Mouse (Mus musculus) embryonic facial prominence, embryonic 10.5 days (tissue): ENCODE results near the gene Zfp119b. TPM values are rescaled to one million over a fixed set of nuclear protein-coding genes. Genes with fewer than 3 reads are reported as not detected.

Experiments
- DNase-seq: peaks from one replicate; pipeline ENCODE4 v3.0.0-alpha.2; 2017; ENCODE audit warnings: low spot score
- H3K27ac ChIP-seq: fragments of 300-500 bp; sonication (generic); replicated peaks from 2 replicates; pipeline ENCODE4 v1.5.1; 2016; ENCODE audit warnings: mild to moderate bottlenecking
- H3K27me3 ChIP-seq: fragments of 300-500 bp; sonication (generic); replicated peaks from 2 replicates; pipeline ENCODE4 v1.6.1; 2016; ENCODE audit warnings: low read depth, mild to moderate bottlenecking; ENCODE audit not compliant: poor library complexity, severe bottlenecking
- H3K36me3 ChIP-seq: fragments of 300-500 bp; sonication (generic); replicated peaks from 2 replicates; pipeline ENCODE4 v1.6.1; 2016; ENCODE audit warnings: mild to moderate bottlenecking, moderate library complexity
- H3K4me1 ChIP-seq: fragments of 300-500 bp; sonication (generic); 2 replicates; pipeline ENCODE4 v1.6.1; 2016
- H3K4me3 ChIP-seq: fragments of 300-500 bp; sonication (generic); 2 replicates; pipeline ENCODE4 v1.5.1; 2016; ENCODE audit warnings: mild to moderate bottlenecking, moderate library complexity
- H3K9me3 ChIP-seq: fragments of 300-500 bp; sonication (generic); 2 replicates; pipeline ENCODE4 v1.6.1; 2016; ENCODE audit warnings: mild to moderate bottlenecking
- WGBS: fragments of 180-500 bp; shearing (Covaris S2); methylation state at CpG from one replicate; pipeline ENCODE4 v1.1.7; 2016; 5-methylcytosine and 5-hydroxymethylcytosine counted together
- polyA plus RNA-seq: library from polyadenylated mRNA; unstranded; fragments of >200 nt; fragmentation: Nextera tagmentation; extraction: Ambion mirVana; gene quantifications from 2 replicates; pipeline ENCODE4 v1.2.1, GENCODE M21; 2016

The Zfp119b gene
- 4.1 and 4.7 TPM in 2 replicates for polyA plus RNA-seq

DNA sequence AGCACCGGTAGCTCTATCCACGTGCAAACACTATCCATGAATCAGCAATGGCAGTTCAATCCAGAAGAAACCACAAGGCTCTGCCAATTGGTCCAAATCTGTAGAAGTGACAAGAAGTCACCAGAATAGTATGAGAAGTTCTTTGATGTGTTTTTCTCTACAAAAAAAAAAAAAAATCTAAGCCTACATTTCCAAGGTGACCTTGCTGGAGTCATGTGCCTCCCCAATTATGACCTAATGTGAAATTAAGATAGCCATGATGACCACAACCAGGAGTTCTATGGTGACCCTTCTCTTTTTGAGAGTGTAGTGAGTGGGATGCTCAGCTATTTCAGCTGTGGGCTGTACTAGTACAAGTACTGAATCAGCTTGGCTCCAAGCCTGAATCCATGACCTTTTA lies at the start of gene Zfp119b:
Gene Zfp119b (minus strand): TSS at position 101 of the 400 bp plus-strand sequence.
- no peak for DNase-seq
- 91% methylated on average over 2 of the region's 2 CpGs for WGBS

DNA sequence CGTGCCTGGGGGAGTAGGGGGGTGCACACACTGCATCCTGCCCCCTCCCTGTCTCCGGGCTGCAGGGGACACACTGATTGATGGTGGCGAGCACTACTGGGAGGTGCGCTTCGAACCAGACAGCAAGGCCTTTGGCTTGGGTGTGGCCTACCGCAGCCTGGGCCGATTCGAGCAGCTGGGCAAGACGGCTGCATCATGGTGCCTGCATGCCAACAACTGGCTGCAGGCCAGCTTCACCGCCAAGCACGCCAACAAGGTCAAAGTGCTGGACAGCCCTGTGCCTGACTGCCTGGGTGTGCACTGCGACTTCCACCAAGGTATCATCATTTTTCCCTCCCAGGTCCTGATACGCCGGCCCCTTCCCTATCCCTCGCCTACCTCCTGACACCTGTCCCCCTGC lies 46.7 kb upstream of the Zfp119b start:
- H3K36me3 ChIP-seq: peaks cover 62% of the 10 kb centered on the region
- H3K4me3 ChIP-seq: no peak overlapping the region
- WGBS: 92% methylated on average over 15 of the region's 15 CpGs
- H3K27me3 ChIP-seq: peaks cover 17% of the 10 kb centered on the region
- DNase-seq: no peak
- no peak overlapping the region for H3K27ac ChIP-seq
- H3K9me3 ChIP-seq: no peaks in the 10 kb centered on the region
- H3K4me1 ChIP-seq: peaks cover 11% of the 10 kb centered on the region

More for the DNA sequence above, at the start of gene Zfp119b:
- Histone ChIP-seq H3K27ac (no peak within 1 kb of the TSS), H3K4me1 (peaks cover 8% of the 10 kb centered on the region), H3K9me3 (no peaks in the 10 kb centered on the region), H3K36me3 (no peaks in the 10 kb centered on the region), H3K27me3 (peaks cover 12% of the 10 kb centered on the region), H3K4me3 (no peak within 1 kb of the TSS)

DNA sequence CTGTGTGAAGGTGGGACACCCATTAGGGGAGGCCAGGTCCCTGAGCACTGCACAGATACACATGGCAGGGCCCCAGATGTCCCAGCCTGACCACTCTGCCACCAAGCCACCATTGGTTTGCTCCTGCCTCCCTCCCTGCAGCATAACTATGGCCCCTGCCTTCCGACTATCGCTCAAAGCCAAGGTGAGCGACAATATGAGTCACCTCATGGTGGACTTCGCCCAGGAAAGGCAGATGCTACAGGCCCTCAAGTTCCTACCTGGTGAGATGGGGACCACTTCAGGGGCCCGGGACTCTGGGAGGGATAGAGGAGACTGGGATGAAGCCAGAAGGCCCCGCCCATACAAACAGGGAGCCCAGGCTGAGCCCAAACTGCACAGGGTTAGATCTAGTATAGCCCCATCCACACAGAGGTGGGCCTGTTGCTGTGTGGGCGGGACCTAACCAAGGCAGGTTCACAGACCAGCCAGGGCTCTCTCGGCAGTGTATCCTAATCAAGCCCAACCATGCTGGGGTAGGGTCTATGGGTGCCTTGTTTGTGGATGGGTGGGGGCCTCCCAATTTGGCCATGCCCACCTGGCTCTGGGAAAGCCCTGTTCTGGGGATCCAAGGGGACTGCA lies 41.1 kb upstream of the Zfp119b start:
- 79% methylated on average over 8 of the region's 8 CpGs for WGBS

DNA sequence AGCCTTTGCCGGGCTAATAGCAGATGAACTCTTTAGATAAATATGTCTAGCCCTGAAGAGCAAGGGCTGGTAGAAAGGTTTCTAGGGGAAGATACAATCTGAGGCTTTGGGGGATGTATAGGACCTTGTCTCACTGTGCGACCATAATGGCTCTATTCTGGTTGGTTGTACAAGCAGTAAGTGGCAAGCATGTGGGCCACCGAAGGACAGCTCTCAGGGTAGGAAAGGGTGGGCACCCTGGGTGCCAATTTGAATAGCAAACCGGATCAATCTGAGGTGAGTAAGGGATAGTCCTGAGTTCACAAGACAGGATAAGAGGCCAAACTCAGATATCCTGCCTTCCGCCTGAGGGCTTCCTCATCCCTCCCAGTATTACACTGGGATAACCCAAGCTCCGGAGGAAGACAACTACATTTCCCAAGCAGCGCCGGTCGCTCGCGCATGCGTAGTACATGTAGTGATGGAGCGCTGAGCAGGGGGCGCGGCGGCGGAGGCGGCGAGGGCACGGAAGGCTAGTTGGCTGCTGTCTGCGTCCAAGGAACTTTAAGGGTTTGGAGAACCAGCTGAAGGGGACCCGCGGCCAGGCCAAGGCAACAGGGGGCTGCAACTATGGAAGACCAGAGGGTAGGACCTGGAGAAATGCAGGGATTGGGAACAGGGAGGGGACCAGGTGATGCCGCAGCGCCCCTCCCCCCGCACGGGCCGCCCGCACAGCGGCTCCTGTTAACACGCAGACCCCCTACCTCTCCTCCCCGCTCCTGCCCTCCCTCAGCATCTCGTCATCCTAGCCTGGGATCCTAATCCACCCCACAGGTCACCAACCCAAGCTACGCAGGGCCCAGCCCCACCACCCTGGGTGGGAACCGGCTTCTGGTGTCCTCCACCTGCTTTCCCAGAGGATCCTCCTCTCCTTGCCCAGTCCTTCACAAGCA lies 37.0 kb upstream of the Zfp119b start, which contains the start of gene Fsd1:
Gene Fsd1 (plus strand): TSS at position 480 of the 932 bp plus-strand sequence.
- H3K27ac ChIP-seq: peak within 1 kb of the TSS; percentile 83
- peaks cover 13% of the 10 kb centered on the region for H3K4me1 ChIP-seq
- peaks cover 9% of the 10 kb centered on the region; the same call in 1 of the 2 replicates for H3K27me3 ChIP-seq
- peak within 1 kb of the TSS; percentile 79 for H3K4me3 ChIP-seq
- WGBS: 8% methylated on average over 35 of the region's 35 CpGs
- DNase-seq: peak; percentile 87
- H3K9me3 ChIP-seq: no peaks in the 10 kb centered on the region
- H3K36me3 ChIP-seq: peaks cover 21% of the 10 kb centered on the region

More for the DNA sequence above, 41.1 kb upstream of the Zfp119b start:
- no peak overlapping the region for H3K27ac ChIP-seq
- DNase-seq: no peak
- no peaks in the 10 kb centered on the region for H3K9me3 ChIP-seq
- H3K4me1 ChIP-seq: peaks cover 13% of the 10 kb centered on the region
- no peak overlapping the region for H3K4me3 ChIP-seq
- peaks cover 57% of the 10 kb centered on the region for H3K36me3 ChIP-seq
- H3K27me3 ChIP-seq: peaks cover 9% of the 10 kb centered on the region; the same call in 1 of the 2 replicates

DNA sequence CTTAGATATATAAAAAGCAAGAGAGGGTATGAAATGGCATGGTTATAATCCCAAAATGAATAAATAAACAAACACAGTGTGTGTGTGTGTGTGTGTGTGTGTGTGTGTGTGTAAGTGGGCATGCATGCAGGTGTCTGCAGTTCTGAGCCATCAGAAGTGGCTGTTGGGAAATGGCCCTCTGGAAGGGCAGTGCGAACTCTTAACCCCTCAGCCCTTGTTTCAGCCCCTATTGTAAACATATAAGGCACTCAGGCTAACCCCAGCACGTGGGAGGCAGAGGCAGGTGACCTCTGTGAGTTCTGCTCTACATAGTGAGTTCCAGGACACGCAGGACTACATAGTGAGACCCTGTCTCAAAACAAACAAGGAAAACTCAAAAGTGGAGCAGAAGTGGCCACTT lies 28.0 kb upstream of the Zfp119b start:
- H3K36me3 ChIP-seq: peaks cover 19% of the 10 kb centered on the region
- H3K27me3 ChIP-seq: peaks cover 8% of the 10 kb centered on the region; the same call in 1 of the 2 replicates
- no peaks in the 10 kb centered on the region for H3K9me3 ChIP-seq
- WGBS: 58% methylated on average over 3 of the region's 3 CpGs
- no peak for DNase-seq
- no peak overlapping the region for H3K4me3 ChIP-seq
- H3K4me1 ChIP-seq: peaks cover 17% of the 10 kb centered on the region
- H3K27ac ChIP-seq: 0 out of 2 replicates have a peak overlapping the region, but pooled peaks have one; percentile 58

DNA sequence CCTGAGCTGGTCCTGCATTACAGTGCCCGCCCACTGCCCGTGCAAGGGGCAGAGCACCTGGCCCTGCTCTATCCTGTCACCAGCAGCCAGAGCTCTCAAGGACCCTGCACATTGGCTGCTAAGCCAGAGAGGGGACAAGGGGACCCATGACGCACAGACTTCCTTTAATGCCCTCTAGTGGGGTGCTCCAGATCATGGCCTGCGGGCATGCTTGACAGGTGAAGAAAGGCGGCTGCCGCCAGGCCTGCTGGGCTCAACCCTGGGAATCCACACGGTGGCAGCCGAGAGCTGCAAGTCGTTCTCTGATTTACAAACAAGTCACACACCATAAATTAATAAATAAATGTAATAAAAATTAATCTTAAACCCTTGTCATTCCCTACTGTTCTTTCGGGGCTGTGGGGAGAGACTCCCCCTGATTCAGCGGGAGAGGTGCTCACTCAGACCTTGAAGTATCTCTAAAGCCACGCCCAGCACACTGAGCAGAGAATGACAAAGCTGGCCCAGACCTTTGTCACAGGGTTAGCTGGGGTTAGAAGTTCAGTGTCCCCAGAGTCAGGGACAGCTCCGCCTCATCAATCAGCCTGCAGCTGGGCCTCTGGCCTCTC lies 27.1 kb upstream of the Zfp119b start:
- H3K36me3 ChIP-seq: peaks cover 19% of the 10 kb centered on the region
- H3K4me1 ChIP-seq: peaks cover 22% of the 10 kb centered on the region
- H3K27me3 ChIP-seq: peaks cover 14% of the 10 kb centered on the region
- peak; percentile 84 for DNase-seq
- no peak overlapping the region for H3K4me3 ChIP-seq
- peak overlapping the region; percentile 58; the same call in 1 of the 2 replicates for H3K27ac ChIP-seq
- 17% methylated on average over 13 of the region's 13 CpGs for WGBS
- H3K9me3 ChIP-seq: no peaks in the 10 kb centered on the region

DNA sequence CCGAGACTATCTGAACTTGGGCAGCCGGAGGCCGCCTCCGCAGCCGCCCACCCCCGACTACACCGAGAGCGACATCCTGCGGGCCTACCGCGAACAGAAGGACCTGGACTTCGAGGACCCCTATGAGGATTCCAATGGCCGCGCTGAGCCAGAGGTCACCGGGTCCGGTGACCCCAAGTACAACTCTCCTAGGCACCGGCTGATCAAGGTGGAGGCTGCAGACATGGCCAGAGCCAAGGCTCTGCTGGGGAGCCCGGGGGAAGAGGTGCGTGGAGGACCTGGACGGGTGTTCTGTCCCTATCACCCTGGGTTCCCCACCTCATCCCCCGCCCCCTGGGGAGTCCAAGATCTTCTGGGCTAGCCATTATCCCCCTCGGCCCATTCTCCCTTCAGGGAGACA lies 22.2 kb upstream of the Zfp119b start:
- H3K36me3 ChIP-seq: peaks cover 43% of the 10 kb centered on the region
- H3K9me3 ChIP-seq: no peaks in the 10 kb centered on the region
- H3K27me3 ChIP-seq: peaks cover 32% of the 10 kb centered on the region
- DNase-seq: no peak
- H3K4me1 ChIP-seq: peaks cover 47% of the 10 kb centered on the region
- H3K27ac ChIP-seq: peak overlapping the region; percentile 88
- peak overlapping the region; percentile 69 for H3K4me3 ChIP-seq
- WGBS: 23% methylated on average over 22 of the region's 22 CpGs

DNA sequence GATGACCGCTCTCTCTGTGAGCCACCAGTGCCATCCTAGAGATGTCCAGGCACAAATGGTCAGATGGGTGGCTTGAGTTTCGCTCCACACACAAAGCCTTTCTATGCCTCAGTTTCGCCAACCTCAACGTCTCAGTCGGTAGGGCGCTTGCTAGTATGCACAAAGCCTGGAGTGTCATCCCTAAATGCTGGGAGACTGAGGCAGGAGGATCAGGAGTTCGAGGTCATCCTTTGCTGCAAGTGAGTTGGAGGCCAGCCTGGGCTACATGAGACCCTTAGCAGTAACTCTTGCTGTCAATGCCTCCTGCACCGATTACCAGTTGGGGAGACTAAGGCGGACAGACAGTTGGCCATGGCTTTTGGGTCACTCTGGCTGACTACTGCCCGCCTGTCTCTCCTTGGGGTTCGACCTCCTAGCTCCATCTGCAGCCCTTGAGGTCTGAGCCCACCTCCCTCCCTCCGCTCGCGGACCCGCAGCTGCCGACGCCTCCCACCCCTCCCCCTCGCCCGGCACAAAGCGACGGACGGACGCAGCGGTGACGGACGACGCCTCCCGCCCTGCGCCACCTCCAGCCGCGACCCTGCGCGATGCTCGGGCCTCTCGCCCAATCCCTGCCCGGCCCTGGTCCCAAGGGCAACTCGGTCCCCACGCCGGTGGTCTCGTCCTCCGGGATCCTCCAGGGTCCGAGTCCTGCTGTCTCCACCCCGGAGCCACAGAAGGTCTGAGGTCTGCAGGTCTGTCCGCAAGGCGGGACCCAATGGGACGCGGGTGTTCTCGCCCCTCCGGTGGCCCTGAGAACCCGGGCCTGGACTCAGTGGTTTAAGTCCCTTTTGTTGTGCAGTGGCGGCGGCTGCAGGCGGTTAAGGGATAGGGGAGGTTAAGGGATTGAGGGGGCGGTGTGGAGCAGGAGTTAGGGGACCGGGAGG lies 20.9 kb upstream of the Zfp119b start, which contains the start of gene Shd:
Gene Shd (plus strand): TSS at position 502 of the 926 bp plus-strand sequence.
- Histone ChIP-seq H3K4me3 (peak within 1 kb of the TSS; percentile 69), H3K9me3 (no peaks in the 10 kb centered on the region), H3K27ac (peak within 1 kb of the TSS; percentile 88), H3K4me1 (peaks cover 42% of the 10 kb centered on the region), H3K36me3 (peaks cover 55% of the 10 kb centered on the region), H3K27me3 (peaks cover 32% of the 10 kb centered on the region)
- peak; percentile 86 for DNase-seq
- 8% methylated on average over 55 of the region's 55 CpGs for WGBS

DNA sequence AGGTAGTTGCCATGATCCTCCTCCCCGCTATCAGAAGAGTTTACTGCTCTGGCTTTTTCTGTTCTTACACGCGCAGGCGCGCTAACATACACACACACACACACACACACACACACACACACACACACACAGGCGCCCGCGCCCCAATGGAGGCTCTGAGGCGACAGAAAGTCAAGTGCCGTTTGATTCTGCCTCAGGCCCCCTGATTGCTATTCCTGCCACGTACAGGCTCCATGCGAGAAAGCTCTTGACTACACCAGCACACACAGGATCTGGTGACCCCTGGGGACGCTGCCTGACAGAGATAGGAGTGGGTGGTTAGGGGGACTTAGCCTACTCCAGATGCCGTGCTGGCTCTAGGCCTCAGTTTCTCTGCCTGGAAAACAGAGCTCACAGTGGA lies 20.3 kb upstream of the Zfp119b start:
- H3K4me1 ChIP-seq: peaks cover 42% of the 10 kb centered on the region
- DNase-seq: peak; percentile 53
- H3K27ac ChIP-seq: peak overlapping the region; percentile 88
- peaks cover 61% of the 10 kb centered on the region for H3K36me3 ChIP-seq
- H3K4me3 ChIP-seq: peak overlapping the region; percentile 69
- 44% methylated on average over 14 of the region's 14 CpGs for WGBS
- H3K27me3 ChIP-seq: peaks cover 32% of the 10 kb centered on the region
- H3K9me3 ChIP-seq: no peaks in the 10 kb centered on the region

DNA sequence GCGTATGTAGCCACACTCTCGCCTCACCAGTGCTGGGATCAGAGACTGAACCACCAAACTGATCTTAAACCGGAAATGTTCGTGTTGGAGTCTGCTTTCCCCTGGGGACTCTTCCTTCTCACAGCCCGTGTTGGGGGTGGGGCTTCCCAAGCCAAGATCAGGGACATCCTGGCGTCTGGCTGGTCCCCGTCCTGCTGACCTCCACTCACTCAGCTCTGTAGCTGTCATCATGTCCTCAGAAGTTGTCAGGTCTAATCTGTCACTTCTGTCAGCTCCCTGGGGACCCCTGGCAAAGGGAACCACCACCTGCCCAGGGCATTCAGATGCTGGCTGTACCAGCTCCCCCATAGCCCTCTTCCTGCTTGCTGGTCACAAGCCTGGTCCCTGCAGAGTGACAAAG lies 18.9 kb upstream of the Zfp119b start:
- WGBS: 55% methylated on average over 7 of the region's 7 CpGs
- peaks cover 64% of the 10 kb centered on the region for H3K36me3 ChIP-seq
- no peak overlapping the region for H3K4me3 ChIP-seq
- no peak overlapping the region for H3K27ac ChIP-seq
- H3K9me3 ChIP-seq: no peaks in the 10 kb centered on the region
- H3K27me3 ChIP-seq: peaks cover 32% of the 10 kb centered on the region
- no peak for DNase-seq
- H3K4me1 ChIP-seq: peaks cover 42% of the 10 kb centered on the region

DNA sequence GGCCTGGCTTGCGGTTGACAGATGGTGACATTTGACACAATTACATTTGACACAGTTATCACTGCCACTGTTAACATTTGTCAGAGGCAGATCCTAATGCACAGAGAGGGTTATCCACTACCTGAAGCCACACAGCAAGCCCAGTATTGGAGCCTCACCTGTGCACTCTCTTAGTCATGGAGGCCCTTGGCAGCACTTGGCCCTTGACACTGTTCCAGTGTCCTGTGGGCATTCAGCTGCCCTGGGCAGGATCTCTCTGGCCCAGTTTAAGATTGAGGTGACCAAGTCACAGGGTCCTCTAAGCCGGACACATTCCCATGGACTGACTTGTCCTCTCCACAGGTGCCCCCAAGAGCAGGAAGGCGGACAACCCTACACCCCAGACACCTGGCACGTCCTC lies 17.9 kb upstream of the Zfp119b start:
- DNase-seq: no peak
- 88% methylated on average over 4 of the region's 4 CpGs for WGBS
- no peak overlapping the region for H3K4me3 ChIP-seq
- H3K36me3 ChIP-seq: peaks cover 64% of the 10 kb centered on the region
- peaks cover 24% of the 10 kb centered on the region for H3K27me3 ChIP-seq
- H3K27ac ChIP-seq: no peak overlapping the region
- peaks cover 42% of the 10 kb centered on the region for H3K4me1 ChIP-seq
- no peaks in the 10 kb centered on the region for H3K9me3 ChIP-seq
